Mouse (Mus musculus): ENCODE measurements at regions not wholly inside any gene's neighbourhood (a gene's known extent, or its start where the extent isn't known, plus 50 kb on each side); places are given as distances from the start of the nearest gene placed in this dataset.

GRCm38 (mm10) chr1:185519811-185520210 is 65.2 kb downstream of the Slc30a10 start:
- DNase-seq = no peak

GRCm38 (mm10) chr1:185524020-185524419 is 69.4 kb downstream of the Slc30a10 start:
- no peak for DNase-seq

- no peak for DNase-seq
Observed at GRCm38 (mm10) chr1:185533471-185533870, 78.8 kb downstream of the Slc30a10 start.

GRCm38 (mm10) chr1:185534129-185534528 is 79.5 kb downstream of the Slc30a10 start:
- no peak for DNase-seq

GRCm38 (mm10) chr1:185535321-185535720 is 80.7 kb downstream of the Slc30a10 start:
- no peak for DNase-seq

- no peak for DNase-seq
Observed at GRCm38 (mm10) chr1:185537236-185537635, 82.6 kb downstream of the Slc30a10 start.

GRCm38 (mm10) chr1:185539458-185539857 is 84.8 kb downstream of the Slc30a10 start:
- no peak for DNase-seq

- peak in 1 of 2 experiments; percentile 3 for DNase-seq
Observed at GRCm38 (mm10) chr1:185546346-185546745, 91.7 kb downstream of the Slc30a10 start.

GRCm38 (mm10) chr1:185572761-185573530 is 118.3 kb downstream of the Slc30a10 start:
- DNase-seq = peak; percentile 3 to 7

GRCm38 (mm10) chr1:185574978-185575377 is 120.3 kb downstream of the Slc30a10 start:
- DNase-seq = no peak

GRCm38 (mm10) chr1:185579824-185580223 is 125.2 kb downstream of the Slc30a10 start:
- DNase-seq = no peak

- no peak for DNase-seq
Observed at GRCm38 (mm10) chr1:185585191-185585870, 130.7 kb downstream of the Slc30a10 start.

GRCm38 (mm10) chr1:185587671-185588347 is 133.2 kb downstream of the Slc30a10 start:
- DNase-seq = no peak

GRCm38 (mm10) chr1:185588348-185588719 is 133.7 kb downstream of the Slc30a10 start:
- no peak for DNase-seq

GRCm38 (mm10) chr1:185596815-185597214 is 142.2 kb downstream of the Slc30a10 start:
- no peak for DNase-seq

GRCm38 (mm10) chr1:185598514-185598913 is 143.9 kb downstream of the Slc30a10 start:
- DNase-seq = no peak

GRCm38 (mm10) chr1:185601166-185601565 is 146.5 kb downstream of the Slc30a10 start:
- no peak for DNase-seq

GRCm38 (mm10) chr1:185605996-185606395 is 151.3 kb downstream of the Slc30a10 start:
- no peak for DNase-seq

- DNase-seq = peak in 1 of 2 experiments; percentile 4
Observed at GRCm38 (mm10) chr1:185607611-185608010, 153.0 kb downstream of the Slc30a10 start.

- DNase-seq = no peak
Observed at GRCm38 (mm10) chr1:185608440-185608839, 153.8 kb downstream of the Slc30a10 start.

GRCm38 (mm10) chr1:185610586-185610985 is 155.9 kb downstream of the Slc30a10 start:
- peak in 1 of 2 experiments; percentile 1 for DNase-seq

- no peak for DNase-seq
Observed at GRCm38 (mm10) chr1:185615819-185616429, 161.3 kb downstream of the Slc30a10 start.

GRCm38 (mm10) chr1:185617691-185618090 is 163.0 kb downstream of the Slc30a10 start:
- no peak for DNase-seq
